Mouse (Mus musculus) midbrain, embryonic 14.5 days (tissue): ENCODE measurements around the gene Adipor1. TPM values are rescaled to one million over a fixed set of nuclear protein-coding genes. Genes with fewer than 3 reads are reported as not detected.
A peak's percentile ranks its signal among the peaks of the same experiment; 100 is the strongest.

ENCODE experiments used
- ATAC-seq: fragments of 200-750 bp; cut with Nextera tagmentation; 2 replicates; pipeline ENCODE4 v1.8.0; 2017; ENCODE audit warnings: moderate number of reproducible peaks, moderate library complexity; ENCODE audit not compliant: low FRiP score, low TSS enrichment
- DNase-seq: peaks from one replicate; pipeline ENCODE4 v3.0.0-alpha.2; 2015
- H3K27ac ChIP-seq: fragments of 300-500 bp; sonication (generic); replicated peaks from 2 replicates; pipeline ENCODE4 v1.5.1; 2014; ENCODE audit warnings: mild to moderate bottlenecking, low read depth, low read length, moderate library complexity
- H3K27me3 ChIP-seq: fragments of 300-500 bp; sonication (generic); 2 replicates; pipeline ENCODE4 v1.6.1; 2014; ENCODE audit warnings: low read length, control low read depth, mixed read lengths; ENCODE audit not compliant: control insufficient read depth, insufficient read depth
- H3K36me3 ChIP-seq: fragments of 300-500 bp; sonication (generic); 2 replicates; pipeline ENCODE4 v1.6.1; 2014; ENCODE audit warnings: low read length, control low read depth; ENCODE audit not compliant: control insufficient read depth, insufficient read depth
- H3K4me1 ChIP-seq: fragments of 300-500 bp; sonication (generic); 2 replicates; pipeline ENCODE4 v1.6.1; 2014; ENCODE audit warnings: mild to moderate bottlenecking, antibody characterized with exemption, low read length, control low read depth; ENCODE audit not compliant: control insufficient read depth, insufficient read depth
- H3K4me2 ChIP-seq: fragments of 300-500 bp; sonication (generic); 2 replicates; pipeline ENCODE4 v1.6.1; 2014; ENCODE audit warnings: mild to moderate bottlenecking, low read length, moderate library complexity
- H3K4me3 ChIP-seq: fragments of 300-500 bp; sonication (generic); replicated peaks from 2 replicates; pipeline ENCODE4 v1.5.1; 2014; ENCODE audit warnings: low read depth, low read length
- H3K9ac ChIP-seq: fragments of 300-500 bp; sonication (generic); replicated peaks from 2 replicates; pipeline ENCODE4 v1.6.1; 2014; ENCODE audit warnings: mild to moderate bottlenecking, low read length, moderate library complexity
- H3K9me3 ChIP-seq: fragments of 300-500 bp; sonication (generic); 2 replicates; pipeline ENCODE4 v1.6.1; 2016; ENCODE audit warnings: low read length, control low read depth, mixed read lengths; ENCODE audit not compliant: control insufficient read depth
- WGBS: fragments of 180-500 bp; shearing (Covaris S2); extraction: QIAGEN DNeasy Blood & Tissue Kit; methylation state at CpG from one replicate; pipeline ENCODE4 v1.1.7; 2014; 5-methylcytosine and 5-hydroxymethylcytosine counted together
- polyA plus RNA-seq: library from polyadenylated mRNA; unstranded; fragments of >200 nt; fragmentation: Nextera tagmentation; extraction: Ambion mirVana; gene quantifications from 2 replicates; pipeline ENCODE4 v1.2.1, GENCODE M21; 2014

Adipor1 gene
- polyA plus RNA-seq, 1 experiment from 2014 or later = 70.5 TPM

DNA sequence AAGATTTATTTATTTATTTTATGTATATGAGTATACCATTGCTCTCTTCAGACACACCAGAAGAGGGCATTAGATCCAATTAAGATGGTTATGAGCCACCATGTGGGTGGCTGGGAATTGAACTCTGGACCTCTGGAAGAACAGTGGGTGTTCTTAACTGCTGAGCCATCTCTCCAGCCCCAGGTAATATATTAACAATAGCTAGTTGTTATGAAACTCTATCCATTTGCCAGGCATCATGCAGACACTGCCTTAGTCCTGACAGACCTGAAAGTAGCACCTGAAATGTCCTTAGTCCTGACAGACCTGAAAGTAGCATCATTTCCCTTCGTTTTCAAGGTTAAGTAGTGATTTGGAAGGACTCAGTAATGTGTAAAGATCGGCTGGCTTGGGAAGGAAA lies 1.1 kb upstream of the Adipor1 start:
- H3K9me3 ChIP-seq = no peaks in the 10 kb centered on the region
- ATAC-seq (no peak), DNase-seq (no peak)
- H3K4me3 ChIP-seq = no peak overlapping the region
- peaks cover 7% of the 10 kb centered on the region; the same call in 1 of the 2 replicates for H3K36me3 ChIP-seq
- peaks cover 17% of the 10 kb centered on the region for H3K4me1 ChIP-seq
- no peak overlapping the region for H3K27ac ChIP-seq
- H3K4me2 ChIP-seq = no peak overlapping the region; the same call in 1 of the 2 replicates
- H3K27me3 ChIP-seq = no peaks in the 10 kb centered on the region
- no peak overlapping the region for H3K9ac ChIP-seq
- 47% methylated on average over 2 of the region's 2 CpGs for WGBS

DNA sequence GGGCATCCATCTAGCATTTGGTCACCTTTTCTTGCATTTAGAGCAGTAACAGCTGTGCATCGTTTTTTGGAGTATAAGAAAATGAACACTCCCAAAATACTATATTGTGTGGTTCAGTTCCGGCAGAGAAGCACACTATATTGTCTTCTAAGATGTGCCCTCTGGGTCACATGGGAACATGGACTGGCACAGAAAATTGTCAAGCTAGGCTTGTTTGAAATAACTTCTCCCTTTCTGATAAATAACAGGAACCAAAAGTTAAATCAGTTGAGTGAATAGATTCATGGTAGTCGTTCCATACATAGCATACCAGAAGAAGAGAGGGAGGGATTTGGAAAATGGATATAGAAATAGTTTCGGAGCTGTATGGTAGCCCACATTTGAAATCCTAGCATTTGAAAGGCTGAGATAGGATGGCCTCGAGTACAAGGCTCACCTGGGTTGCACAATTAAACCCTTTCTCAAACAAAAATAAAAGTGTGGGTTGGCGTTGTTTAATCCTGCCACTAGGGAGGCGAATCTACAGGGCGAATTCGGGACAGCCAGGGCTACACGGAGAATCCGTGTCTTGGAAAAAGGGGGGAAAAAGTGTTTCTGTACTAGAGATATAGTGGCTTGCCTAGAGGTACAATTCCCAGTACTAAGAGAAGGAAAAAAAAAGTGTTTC lies 544 bp upstream of the Adipor1 start:
- peaks cover 23% of the 10 kb centered on the region for H3K4me1 ChIP-seq
- peak overlapping the region; percentile 58 for H3K4me2 ChIP-seq
- peak overlapping the region; percentile 90 for H3K4me3 ChIP-seq
- H3K27ac ChIP-seq = peak overlapping the region; percentile 77
- DNase-seq = no peak
- peak overlapping the region; percentile 90; the same call in 1 of the 2 replicates for H3K9ac ChIP-seq
- no peaks in the 10 kb centered on the region for H3K9me3 ChIP-seq
- 13% methylated on average over 11 of the region's 11 CpGs for WGBS
- H3K27me3 ChIP-seq = no peaks in the 10 kb centered on the region
- peaks cover 7% of the 10 kb centered on the region; the same call in 1 of the 2 replicates for H3K36me3 ChIP-seq
- peak; percentile 34 for ATAC-seq

DNA sequence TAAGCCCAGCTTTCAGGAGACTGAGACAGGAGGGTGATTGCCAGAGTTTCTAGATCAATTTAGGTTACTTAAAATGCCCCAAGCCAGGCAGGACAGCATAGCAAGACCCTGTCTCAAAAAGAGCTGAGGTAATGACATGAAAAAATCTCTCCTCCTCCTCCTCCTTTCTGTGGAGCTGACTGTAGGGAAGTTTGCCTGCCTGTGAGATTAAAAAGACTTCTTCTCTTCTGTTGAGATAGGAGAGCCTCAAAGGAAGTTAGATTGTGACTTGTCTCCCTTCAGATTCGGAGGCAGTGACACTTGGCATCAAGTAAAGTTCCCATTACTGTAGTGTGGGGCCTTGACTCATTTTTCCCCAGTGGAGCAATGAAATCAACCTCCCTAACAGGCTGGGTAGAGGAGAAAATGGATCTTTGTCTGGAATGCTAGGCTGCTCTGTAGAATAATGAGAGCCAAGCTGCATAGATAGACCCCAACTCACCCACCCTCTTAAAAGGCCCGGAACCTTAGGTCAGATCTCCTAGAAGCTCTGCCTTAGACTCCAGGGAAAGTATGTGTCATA lies 3.3 kb downstream of the Adipor1 start:
- DNase-seq = no peak
- no peak overlapping the region for H3K27ac ChIP-seq

DNA sequence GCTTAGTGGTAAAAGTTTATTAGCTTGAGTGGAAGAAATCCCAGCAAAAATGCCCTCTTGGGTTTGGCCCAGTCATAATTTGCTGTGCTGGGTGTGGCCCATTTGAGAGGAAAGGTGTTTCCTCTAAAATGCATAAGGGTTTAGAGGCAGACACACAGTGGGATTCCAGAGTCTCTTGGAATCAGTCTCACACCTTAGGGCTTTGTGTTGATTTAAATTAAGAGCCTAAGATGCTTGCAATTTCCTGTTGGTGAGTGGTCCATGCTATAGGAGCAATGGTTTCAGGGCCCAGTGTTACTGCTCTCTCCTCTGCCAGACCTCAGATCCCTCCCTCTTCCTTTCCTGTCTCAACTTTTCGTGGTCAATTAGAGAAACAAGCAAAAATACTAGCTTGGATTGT lies 4.0 kb downstream of the Adipor1 start:
- no peak for DNase-seq
- H3K9ac ChIP-seq = no peak overlapping the region
- WGBS = 90% methylated on average over 1 of the region's 1 CpGs
- peaks cover 24% of the 10 kb centered on the region for H3K4me1 ChIP-seq
- no peak overlapping the region for H3K27ac ChIP-seq
- ATAC-seq = no peak
- peaks cover 17% of the 10 kb centered on the region for H3K36me3 ChIP-seq
- H3K9me3 ChIP-seq = no peaks in the 10 kb centered on the region
- no peak overlapping the region for H3K4me3 ChIP-seq
- H3K4me2 ChIP-seq = no peak overlapping the region
- no peaks in the 10 kb centered on the region for H3K27me3 ChIP-seq

More for the DNA sequence above, 3.3 kb downstream of the Adipor1 start:
- Histone ChIP-seq H3K4me3 (no peak overlapping the region), H3K9ac (no peak overlapping the region), H3K4me1 (peaks cover 25% of the 10 kb centered on the region), H3K9me3 (no peaks in the 10 kb centered on the region), H3K36me3 (peaks cover 10% of the 10 kb centered on the region), H3K27me3 (no peaks in the 10 kb centered on the region), H3K4me2 (no peak overlapping the region)
- WGBS = 87% methylated on average over 2 of the region's 2 CpGs
- no peak for ATAC-seq

DNA sequence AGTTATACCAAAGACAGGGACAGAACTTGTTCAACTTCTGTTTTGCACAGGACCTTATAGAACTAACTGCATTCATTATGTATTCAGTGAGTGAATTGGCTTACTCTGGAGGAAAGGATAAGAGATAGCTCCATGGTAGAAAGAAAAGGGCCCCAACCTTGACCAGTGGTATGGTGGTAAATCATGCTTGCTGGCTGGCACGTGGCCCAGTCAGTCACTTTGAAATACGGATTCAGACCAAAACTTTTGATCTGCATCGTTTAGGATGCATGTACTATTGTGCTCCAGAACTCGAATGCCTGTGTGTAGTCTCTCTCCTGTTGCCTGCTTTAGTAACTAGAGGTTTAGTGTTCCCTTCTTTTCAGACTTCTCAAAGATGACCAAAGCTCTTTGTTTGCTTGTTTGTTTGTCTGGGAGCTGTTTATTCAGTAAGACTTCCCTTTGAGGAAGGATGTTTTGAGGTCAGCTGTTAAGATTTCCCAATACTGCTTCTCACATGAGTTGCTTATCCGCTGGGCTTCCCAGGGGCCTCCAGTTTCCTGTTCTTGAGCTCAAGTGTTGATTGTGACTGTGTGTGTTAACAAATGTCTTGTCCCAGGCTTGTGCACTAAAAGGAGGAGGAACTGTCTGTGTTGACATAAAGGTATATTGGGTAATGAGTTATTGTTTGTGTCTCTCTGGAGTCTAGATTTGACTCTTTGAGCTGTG lies 4.7 kb downstream of the Adipor1 start:
- H3K4me1 ChIP-seq = peaks cover 17% of the 10 kb centered on the region
- peaks cover 25% of the 10 kb centered on the region for H3K36me3 ChIP-seq
- H3K27ac ChIP-seq = no peak overlapping the region
- ATAC-seq (no peak), DNase-seq (no peak)
- H3K27me3 ChIP-seq = no peaks in the 10 kb centered on the region
- 68% methylated on average over 5 of the region's 5 CpGs for WGBS
- no peaks in the 10 kb centered on the region for H3K9me3 ChIP-seq
- no peak overlapping the region for H3K9ac ChIP-seq
- H3K4me2 ChIP-seq = no peak overlapping the region
- no peak overlapping the region for H3K4me3 ChIP-seq

DNA sequence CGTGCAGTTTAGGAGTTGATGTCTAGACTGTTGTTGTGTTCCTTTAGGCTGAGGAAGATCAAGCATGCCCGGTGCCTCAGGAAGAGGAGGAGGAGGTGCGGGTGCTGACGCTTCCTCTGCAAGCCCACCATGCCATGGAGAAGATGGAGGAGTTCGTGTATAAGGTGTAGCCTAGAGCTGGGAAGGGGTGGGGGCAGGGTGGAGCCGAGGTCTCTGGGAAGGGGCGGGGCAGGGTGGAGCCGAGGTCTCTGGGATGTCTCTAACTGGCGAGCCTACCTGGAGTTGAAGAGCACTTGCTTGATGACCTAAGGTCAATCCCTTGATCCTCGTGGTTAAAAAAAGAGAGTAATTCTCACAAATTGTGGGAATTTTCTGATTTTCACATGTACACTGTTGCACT lies 8.7 kb downstream of the Adipor1 start:
- no peak overlapping the region for H3K4me3 ChIP-seq
- no peak overlapping the region for H3K27ac ChIP-seq
- H3K9me3 ChIP-seq = no peaks in the 10 kb centered on the region
- H3K4me1 ChIP-seq = 0 out of 2 replicates have a peak, but pooled peaks cover 8% of the 10 kb centered on the region
- DNase-seq = no peak
- no peak overlapping the region for H3K4me2 ChIP-seq
- no peaks in the 10 kb centered on the region for H3K27me3 ChIP-seq
- 84% methylated on average over 10 of the region's 10 CpGs for WGBS
- no peak for ATAC-seq
- H3K36me3 ChIP-seq = peaks cover 62% of the 10 kb centered on the region
- H3K9ac ChIP-seq = no peak overlapping the region

DNA sequence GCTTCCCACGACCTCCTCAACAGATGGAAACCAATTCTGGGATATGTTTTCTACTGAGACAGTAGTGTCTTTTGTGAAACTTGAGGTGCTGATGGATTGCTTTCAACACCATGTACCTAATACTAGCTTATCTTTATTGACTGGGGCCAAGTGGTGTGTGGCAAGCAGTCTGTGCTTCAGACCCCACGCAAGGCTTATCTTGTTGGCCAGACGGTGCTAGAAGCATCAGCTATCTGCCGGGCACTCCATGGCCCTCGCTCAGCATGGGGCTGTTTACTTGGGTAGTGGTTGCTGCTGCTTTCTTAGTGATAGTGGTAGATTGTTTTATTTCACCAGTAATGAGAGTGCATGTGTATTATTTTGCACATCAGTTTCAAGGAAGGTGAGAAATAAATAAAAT lies 11.1 kb downstream of the Adipor1 start:
- H3K9me3 ChIP-seq = no peaks in the 10 kb centered on the region
- WGBS = 94% methylated on average over 5 of the region's 5 CpGs
- ATAC-seq (no peak), DNase-seq (no peak)
- no peak overlapping the region for H3K9ac ChIP-seq
- H3K27ac ChIP-seq = no peak overlapping the region
- H3K36me3 ChIP-seq = peaks cover 82% of the 10 kb centered on the region
- no peaks in the 10 kb centered on the region for H3K4me1 ChIP-seq
- no peaks in the 10 kb centered on the region for H3K27me3 ChIP-seq
- H3K4me2 ChIP-seq = no peak overlapping the region
- no peak overlapping the region for H3K4me3 ChIP-seq

DNA sequence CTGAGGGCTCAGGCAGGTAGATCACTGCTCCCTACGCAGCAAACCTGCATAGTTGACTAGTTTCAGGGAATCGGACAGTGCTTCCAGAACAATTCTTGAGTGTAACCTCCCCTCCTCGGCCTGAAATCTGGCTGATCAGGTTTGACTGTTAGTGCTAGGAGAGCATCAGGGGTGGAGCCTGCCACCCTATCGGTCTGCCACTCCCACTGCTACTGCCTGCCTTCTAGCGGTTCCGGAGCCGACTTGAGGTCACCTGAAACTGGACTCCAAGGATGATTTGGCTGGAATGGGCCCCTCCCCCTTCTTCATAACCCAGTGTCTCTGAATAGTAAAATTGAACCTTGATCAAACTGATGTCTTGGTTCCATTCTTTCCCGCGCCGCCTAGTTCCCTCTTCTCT lies 17.8 kb downstream of the Adipor1 start:
- no peak overlapping the region for H3K4me3 ChIP-seq
- H3K36me3 ChIP-seq = peaks cover 53% of the 10 kb centered on the region
- H3K9me3 ChIP-seq = no peaks in the 10 kb centered on the region
- WGBS = 87% methylated on average over 10 of the region's 10 CpGs
- H3K27me3 ChIP-seq = no peaks in the 10 kb centered on the region
- ATAC-seq (no peak), DNase-seq (no peak)
- H3K4me1 ChIP-seq = no peaks in the 10 kb centered on the region
- H3K4me2 ChIP-seq = no peak overlapping the region
- H3K27ac ChIP-seq = no peak overlapping the region
- H3K9ac ChIP-seq = no peak overlapping the region
